Mouse (Mus musculus) T-helper 17 cell (primary cell): ENCODE results near the gene Paics.

Experiments
- in situ Hi-C, 2 experiments: fragments of 300-600 bp; cut with MboI, MseI; formaldehyde crosslinking; loops; 1 replicate in 1 of 2; 2 replicates in 1 of 2; pipeline ENCODE4 v1.15.1; 2025; ENCODE audit warnings: high pct_unique_total_duplicates in 2 of 2

The Paics gene

DNA sequence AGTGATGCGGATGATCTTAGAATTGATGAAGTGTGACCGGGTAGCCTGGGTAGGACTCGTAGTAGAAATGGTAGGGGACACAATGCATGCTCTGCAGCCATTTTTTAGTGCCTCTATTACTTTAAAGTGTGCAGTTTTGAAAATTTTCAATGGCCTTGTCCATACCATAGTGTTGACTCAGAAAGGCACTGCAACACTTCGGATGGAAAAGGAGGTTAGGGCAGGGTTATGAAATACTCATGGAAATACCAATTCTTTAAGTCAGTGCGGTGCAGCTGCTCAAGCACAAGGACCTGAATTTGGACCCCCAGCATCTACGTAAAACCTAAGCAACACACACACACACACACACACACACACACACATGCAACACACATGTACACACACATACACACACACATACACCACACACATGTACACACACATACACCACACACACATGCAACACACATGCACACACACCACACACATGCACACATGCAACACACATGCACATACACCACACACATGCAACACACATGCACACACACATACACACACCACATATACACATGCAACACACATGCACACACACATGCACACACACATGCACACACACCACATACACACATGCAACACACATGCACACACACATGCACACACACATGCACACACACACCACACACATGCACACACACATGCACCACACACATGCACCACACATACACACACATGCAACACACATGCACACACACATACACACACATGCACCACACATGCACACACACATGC lies 53.1 kb downstream of the Paics start, which contains the start of gene Arl9:
TSS of gene Arl9 (plus strand) at position 5 of the 771 bp plus-strand sequence.
- in situ Hi-C loops, result no loop called here

DNA sequence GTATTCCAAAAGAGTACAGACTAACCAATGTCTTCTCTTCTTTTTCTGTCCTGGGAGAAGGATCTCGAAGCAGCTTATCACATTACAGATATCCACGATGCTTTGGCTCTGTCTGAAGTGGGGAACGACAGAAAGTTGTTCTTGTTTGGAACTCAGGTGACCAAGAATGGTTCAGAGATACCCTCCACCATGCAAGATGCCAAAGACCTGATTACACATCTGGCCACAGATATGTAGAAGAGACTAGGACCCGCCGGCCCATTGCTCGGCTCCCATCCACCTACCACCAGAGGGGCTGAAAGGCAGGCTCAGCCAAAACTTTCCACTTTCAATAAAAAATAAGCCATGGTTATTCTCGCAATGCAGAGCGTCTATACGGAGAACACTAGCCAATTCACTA lies 59.2 kb downstream of the Paics start:
- in situ Hi-C loops, result no loop called here

DNA sequence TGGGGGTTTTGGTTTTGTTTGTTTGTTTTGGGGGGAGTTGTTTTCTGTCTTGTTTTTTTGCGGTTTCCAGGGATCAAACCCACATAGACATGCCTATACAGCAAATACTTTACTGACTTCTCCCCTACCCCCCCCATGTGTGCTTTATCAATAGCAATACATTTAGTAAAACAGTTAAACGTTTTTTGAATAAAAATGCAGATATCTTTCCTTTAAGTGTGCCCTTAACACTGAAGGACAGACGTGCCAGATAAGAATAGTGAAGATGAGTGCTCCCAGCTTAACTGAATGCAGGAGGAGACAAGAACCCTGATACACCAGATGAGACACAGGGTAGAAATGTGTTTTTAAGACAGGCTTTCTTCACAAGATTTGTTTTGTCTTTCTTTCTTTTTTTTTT lies 60.0 kb downstream of the Paics start:
- in situ Hi-C loops, result no loop called here

DNA sequence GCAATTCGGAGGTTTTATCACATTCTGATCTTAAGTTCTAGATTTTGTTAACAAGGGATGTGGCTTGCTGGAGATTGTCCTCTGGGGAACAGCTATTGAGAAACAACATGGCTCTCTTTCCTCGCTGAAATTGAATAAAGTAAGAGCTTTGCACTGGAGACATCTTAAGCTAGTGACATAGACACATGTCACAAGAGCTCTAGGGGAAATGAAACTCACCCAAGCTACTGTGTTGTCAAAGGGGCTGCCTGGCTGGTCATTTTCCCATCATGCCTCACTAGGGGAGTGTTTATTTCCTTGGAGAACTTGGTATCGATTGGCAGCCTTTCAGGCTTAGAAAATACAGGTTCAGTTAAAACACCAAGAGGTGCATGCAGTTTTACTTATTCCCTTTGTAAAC lies 62.1 kb downstream of the Paics start:
- in situ Hi-C loops, result no loop called here

DNA sequence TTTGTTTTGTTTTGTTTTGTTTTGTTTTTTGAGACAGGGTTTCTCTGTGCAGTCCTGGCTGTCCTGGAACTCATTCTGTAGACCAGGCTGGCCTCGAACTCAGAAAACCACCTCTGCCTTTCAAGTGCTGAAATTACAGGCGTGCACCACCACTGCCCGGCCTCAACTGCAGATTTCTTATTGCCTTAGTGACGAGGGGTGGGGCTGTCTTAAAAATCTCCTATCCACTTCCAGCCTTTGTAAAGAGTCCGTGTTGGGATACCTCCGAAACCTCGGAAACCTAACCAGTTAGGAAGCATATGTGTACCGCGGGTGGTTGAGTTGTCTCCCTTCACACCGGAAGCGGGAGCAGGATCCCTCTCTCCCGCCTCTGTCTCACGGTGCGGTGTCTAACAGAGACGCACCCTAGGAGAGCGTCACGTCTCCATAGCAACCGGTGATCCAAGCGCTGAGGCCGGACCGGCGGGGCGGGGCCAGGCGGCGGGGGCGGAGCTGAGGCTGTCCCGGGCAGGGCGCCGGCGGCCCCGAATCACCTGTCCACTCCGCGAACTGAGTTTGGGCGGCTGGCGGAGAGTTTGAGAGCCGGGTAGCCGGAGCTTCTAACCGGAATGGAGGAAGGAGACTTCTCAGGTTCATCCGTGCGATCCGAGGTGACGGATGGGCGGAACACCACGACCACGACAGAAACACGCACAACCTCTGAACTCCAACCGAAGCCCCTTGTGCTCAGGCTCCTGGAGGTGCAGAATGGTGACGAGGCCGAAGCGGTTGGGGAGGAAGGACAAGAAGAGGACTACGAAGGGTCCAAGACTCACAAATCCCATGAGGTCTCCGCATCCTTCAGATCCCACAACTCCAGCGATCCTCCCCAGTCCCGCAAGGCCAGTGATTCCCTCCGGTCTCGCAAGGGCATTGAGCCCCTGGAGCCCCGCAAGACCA lies 64.7 kb downstream of the Paics start, which contains the start of gene Thegl:
TSS of gene Thegl (plus strand) at position 480 of the 939 bp plus-strand sequence.
- in situ Hi-C loops, result loop anchor here in 1 of 2 experiments (5.0 kb wide), 1 partner anchor 61 kb away; no protein-coding TSS in a partner anchor
